Mouse (Mus musculus) heart, embryonic 10.5 days (tissue): ENCODE results near the gene Pla2g4d. TPM values are rescaled to one million over a fixed set of nuclear protein-coding genes. Genes with fewer than 3 reads are reported as not detected.
"Not testable (repeated sequence)": the region's sequence is repeated elsewhere in the genome, so short reads cannot be mapped to it uniquely, and the experiment has no call there.

Source experiments
- DNase-seq: peaks from one replicate; pipeline ENCODE4 v3.0.0-alpha.2; 2017; ENCODE audit warnings: low spot score
- H3K27ac ChIP-seq: fragments of 300-500 bp; sonication (generic); 2 replicates; pipeline ENCODE4 v1.5.1; 2016; ENCODE audit warnings: mild to moderate bottlenecking
- H3K27me3 ChIP-seq: fragments of 300-500 bp; sonication (generic); 2 replicates; pipeline ENCODE4 v1.6.1; 2016; ENCODE audit warnings: mild to moderate bottlenecking; ENCODE audit not compliant: poor library complexity, insufficient read depth, severe bottlenecking
- H3K36me3 ChIP-seq: fragments of 300-500 bp; sonication (generic); 2 replicates; pipeline ENCODE4 v1.6.1; 2016; ENCODE audit warnings: mild to moderate bottlenecking, moderate library complexity
- H3K4me1 ChIP-seq: fragments of 300-500 bp; sonication (generic); 2 replicates; pipeline ENCODE4 v1.6.1; 2016; ENCODE audit warnings: mild to moderate bottlenecking
- H3K4me3 ChIP-seq: fragments of 300-500 bp; sonication (generic); 2 replicates; pipeline ENCODE4 v1.5.1; 2016; ENCODE audit warnings: mild to moderate bottlenecking, moderate library complexity
- H3K9me3 ChIP-seq: fragments of 300-500 bp; sonication (generic); 2 replicates; pipeline ENCODE4 v1.6.1; 2016; ENCODE audit warnings: mild to moderate bottlenecking, moderate library complexity
- WGBS: fragments of 180-500 bp; shearing (Covaris S2); methylation state at CpG from one replicate; pipeline ENCODE4 v1.1.7; 2016; 5-methylcytosine and 5-hydroxymethylcytosine counted together
- polyA plus RNA-seq: library from polyadenylated mRNA; unstranded; fragments of >200 nt; fragmentation: Nextera tagmentation; extraction: Ambion mirVana; gene quantifications from 2 replicates; pipeline ENCODE4 v1.2.1, GENCODE M21; 2016

The Pla2g4d gene
- polyA plus RNA-seq, 1 experiment from 2014 or later, result not detected

DNA sequence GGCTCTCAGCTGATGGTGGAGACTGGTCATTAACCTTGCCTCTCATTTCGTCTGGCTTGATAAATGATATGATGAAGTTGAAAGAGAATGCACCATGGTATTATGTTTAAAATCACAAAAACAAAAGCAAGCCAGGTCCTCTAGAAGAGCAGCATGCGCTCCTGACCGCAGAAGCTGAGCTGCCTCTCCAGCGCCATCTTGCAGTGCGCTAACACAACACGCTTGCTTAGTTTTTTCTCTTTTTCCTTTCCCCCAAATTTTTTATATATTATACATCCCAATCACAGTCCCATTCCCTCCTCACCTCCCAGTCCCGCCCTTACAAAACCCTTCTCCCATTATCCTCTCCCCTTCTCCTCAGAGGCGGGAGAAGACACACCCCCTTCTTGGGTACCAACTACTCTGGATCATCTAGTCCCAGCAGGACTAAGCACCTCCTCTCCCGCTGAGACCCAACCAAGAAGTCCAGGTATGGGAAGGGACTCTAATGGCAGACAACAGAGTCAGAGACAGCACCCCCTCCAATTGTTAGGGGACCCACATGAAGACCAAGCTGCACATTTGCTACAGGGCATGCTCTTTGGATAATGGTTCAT is 43.5 kb downstream of the Pla2g4d start:
- Histone ChIP-seq H3K36me3 (no peaks in the 10 kb centered on the region), H3K9me3 (no peaks in the 10 kb centered on the region), H3K4me1 (peaks cover 12% of the 10 kb centered on the region), H3K27ac (peak overlapping the region; percentile 76), H3K27me3 (peaks cover 18% of the 10 kb centered on the region; the same call in 1 of the 2 replicates), H3K4me3 (peak overlapping the region; percentile 56)
- no peak for DNase-seq
- 14% methylated on average over 9 of the region's 9 CpGs for WGBS

DNA sequence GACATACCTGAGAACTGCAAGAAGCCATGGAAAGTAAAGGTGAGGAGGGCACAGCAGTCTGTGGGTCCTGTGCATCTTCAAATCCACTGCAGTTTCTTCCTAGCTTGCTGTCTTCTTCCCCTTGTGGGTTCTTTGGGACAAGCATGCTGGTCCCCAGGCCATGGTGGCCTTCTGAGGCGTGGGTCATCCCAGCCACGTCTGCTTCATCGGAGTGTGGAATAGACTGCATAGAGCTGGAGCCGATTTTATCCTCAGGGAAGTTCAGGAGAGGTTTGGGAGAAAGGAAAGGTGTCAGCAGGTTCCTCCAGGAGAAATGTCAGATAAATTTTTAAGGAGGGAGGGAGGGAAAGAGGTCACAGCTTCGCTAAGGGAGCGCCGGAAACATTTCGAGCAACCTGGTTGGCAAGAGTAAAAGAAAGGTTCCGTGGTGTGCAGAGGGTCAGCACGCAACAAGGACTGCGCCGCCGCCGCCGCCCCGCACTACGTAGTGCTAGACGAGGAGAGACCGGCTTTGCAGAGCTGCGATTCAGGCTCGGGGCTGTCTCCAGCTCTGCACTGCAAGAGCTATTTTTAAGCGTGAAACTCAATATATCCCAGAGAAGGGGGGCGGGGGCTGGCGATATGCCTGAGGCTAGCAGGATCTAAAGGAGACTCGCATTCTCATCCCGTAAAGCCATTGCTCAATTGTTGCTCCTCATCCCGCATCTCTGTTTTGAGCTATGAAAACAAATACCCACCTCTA is 44.1 kb downstream of the Pla2g4d start, which contains the start of gene Pla2g4e:
TSS of gene Pla2g4e (minus strand) at position 657 of the 742 bp plus-strand sequence.
- peaks cover 12% of the 10 kb centered on the region for H3K4me1 ChIP-seq
- 5% methylated on average over 27 of the region's 27 CpGs for WGBS
- no peaks in the 10 kb centered on the region for H3K9me3 ChIP-seq
- H3K27me3 ChIP-seq, result peaks cover 18% of the 10 kb centered on the region; the same call in 1 of the 2 replicates
- H3K27ac ChIP-seq, result peak within 1 kb of the TSS; percentile 76
- DNase-seq, result no peak
- H3K4me3 ChIP-seq, result peak within 1 kb of the TSS; percentile 56
- H3K36me3 ChIP-seq, result no peaks in the 10 kb centered on the region

DNA sequence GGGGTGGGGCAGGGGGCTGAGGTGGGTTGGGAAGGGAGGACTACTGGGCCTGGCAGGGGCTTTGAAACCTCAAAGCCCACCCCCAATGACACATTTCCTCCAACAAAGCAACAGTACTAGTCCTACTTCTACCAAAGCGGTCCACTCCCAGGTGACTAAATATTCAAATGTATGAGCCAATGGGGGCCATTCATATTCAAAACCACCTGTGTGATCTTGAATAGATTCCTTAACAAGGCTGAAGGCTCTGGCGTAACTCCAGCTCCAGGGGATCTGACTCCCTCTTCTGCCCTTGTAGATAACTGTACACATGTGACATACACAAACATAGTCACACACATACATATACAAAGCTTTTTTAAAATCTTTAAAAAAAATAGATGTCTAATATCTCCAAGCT is 45.0 kb downstream of the Pla2g4d start:
- Histone ChIP-seq H3K4me3 (peak overlapping the region; percentile 56; the same call in 1 of the 2 replicates), H3K9me3 (no peaks in the 10 kb centered on the region), H3K36me3 (no peaks in the 10 kb centered on the region), H3K27me3 (peaks cover 18% of the 10 kb centered on the region; the same call in 1 of the 2 replicates), H3K27ac (no peak overlapping the region), H3K4me1 (peaks cover 12% of the 10 kb centered on the region)
- DNase-seq, result no peak
- WGBS, result 75% methylated on average over 2 of the region's 2 CpGs

- H3K4me3 ChIP-seq, result no peak overlapping the region
- 77% methylated on average over 5 of the region's 5 CpGs for WGBS
These were observed 46.1 kb downstream of the Pla2g4d start for GRCm38 (mm10) chr2:120242791-120243467.

GRCm38 (mm10) chr2:120238733-120239132 is 50.3 kb downstream of the Pla2g4d start:
- H3K9me3 ChIP-seq, H3K27me3 ChIP-seq, H3K36me3 ChIP-seq, H3K4me3 ChIP-seq, H3K27ac ChIP-seq, DNase-seq: not testable (repeated sequence)
- peaks cover 12% of the 10 kb centered on the region for H3K4me1 ChIP-seq
- WGBS, result 87% methylated on average over 9 of the region's 9 CpGs

More at GRCm38 (mm10) chr2:120242791-120243467, 46.1 kb downstream of the Pla2g4d start:
- H3K4me1 ChIP-seq, result peaks cover 12% of the 10 kb centered on the region
- no peaks in the 10 kb centered on the region for H3K9me3 ChIP-seq
- H3K36me3 ChIP-seq, result no peaks in the 10 kb centered on the region
- H3K27me3 ChIP-seq, result peaks cover 18% of the 10 kb centered on the region; the same call in 1 of the 2 replicates
- H3K27ac ChIP-seq, result no peak overlapping the region
- no peak for DNase-seq

GRCm38 (mm10) chr2:120237784-120238183 is 51.2 kb downstream of the Pla2g4d start:
- H3K27ac ChIP-seq, result no peak overlapping the region
- H3K4me3 ChIP-seq, result no peak overlapping the region
- no peaks in the 10 kb centered on the region for H3K9me3 ChIP-seq
- WGBS, result 62% methylated on average over 5 of the region's 5 CpGs
- H3K27me3 ChIP-seq, result peaks cover under 1% of the 10 kb centered on the region; the same call in 1 of the 2 replicates
- no peak for DNase-seq
- H3K36me3 ChIP-seq, result no peaks in the 10 kb centered on the region
- H3K4me1 ChIP-seq, result peaks cover 12% of the 10 kb centered on the region

DNA sequence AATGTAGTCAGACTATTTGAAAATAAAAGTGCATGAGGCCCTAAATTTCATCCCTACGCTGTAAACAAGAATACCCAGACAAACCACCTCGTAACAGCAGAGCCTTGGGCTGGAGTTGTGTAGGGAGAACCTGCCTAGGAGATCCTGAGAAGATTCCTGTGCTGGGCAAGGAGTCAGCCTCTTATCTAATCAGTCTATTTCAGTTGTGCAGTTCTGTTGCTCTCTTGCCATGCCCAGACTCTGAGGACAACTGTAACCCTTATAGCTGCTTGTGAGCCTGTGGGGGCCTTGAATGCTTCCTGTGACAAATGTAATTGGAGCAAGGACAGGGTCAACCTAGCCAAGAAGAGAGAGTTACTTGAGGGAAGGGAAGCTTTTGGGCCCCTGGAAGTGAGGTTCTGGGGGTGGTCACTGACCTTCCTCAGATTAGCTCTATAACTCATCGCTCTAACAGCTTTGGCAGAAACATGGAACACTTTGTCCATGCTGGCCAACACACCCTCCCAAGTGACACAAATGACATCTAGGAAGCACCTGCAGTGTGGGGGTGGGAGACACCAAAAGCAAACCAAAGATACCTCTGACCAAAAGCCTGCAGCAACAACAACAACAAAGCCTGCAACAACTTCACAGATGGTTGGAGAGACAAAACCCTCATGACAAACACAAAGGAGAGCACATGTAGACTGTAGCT is 52.9 kb downstream of the Pla2g4d start:
- Histone ChIP-seq H3K4me1 (peaks cover 21% of the 10 kb centered on the region), H3K27ac (no peak overlapping the region), H3K27me3 (no peaks in the 10 kb centered on the region), H3K4me3 (no peak overlapping the region), H3K36me3 (no peaks in the 10 kb centered on the region), H3K9me3 (no peaks in the 10 kb centered on the region)
- WGBS, result 62% methylated on average over 3 of the region's 3 CpGs
- no peak for DNase-seq

DNA sequence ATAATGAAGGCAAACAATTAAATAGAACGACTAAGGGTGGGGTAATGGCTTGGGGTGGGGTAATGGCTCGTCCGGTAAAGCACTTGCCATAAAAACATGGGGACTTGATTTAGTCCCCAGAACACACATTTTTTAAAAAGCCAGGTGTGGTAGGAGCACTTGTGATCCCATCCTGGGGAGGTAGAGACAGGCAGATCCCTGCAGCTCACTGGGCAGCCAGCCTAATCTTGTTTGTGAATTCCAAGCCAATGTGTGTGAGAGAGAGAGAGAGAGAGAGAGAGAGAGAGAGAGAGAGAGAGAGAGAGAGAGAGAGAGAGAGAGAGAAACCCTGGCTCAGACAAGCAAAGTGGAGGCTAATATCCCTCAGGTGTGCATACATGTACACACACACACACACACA is 53.6 kb downstream of the Pla2g4d start:
- Histone ChIP-seq H3K9me3 (no peaks in the 10 kb centered on the region), H3K4me3 (no peak overlapping the region), H3K4me1 (peaks cover 25% of the 10 kb centered on the region), H3K27ac (no peak overlapping the region), H3K27me3 (no peaks in the 10 kb centered on the region), H3K36me3 (no peaks in the 10 kb centered on the region)
- WGBS, result 72% methylated on average over 3 of the region's 3 CpGs
- DNase-seq, result no peak

DNA sequence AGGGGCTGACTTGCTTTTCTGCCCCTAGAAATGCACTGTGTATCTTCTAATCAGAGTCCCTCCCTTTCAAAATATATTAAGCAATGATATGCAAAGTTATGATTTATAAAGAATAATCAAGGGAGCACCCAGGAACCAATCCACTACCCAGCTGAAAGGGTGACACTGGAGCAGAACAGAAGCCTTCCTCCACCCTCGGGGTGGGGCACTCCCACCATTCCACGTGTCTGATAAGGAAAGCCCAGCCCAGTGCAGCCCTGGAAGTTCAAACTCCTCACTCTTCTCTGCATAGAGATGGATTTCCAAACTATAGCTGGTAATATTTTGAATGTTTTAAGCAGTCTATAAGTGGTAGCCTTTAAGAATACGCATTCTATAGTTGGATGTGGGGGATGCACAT is 57.4 kb downstream of the Pla2g4d start:
- H3K27me3 ChIP-seq, result no peaks in the 10 kb centered on the region
- H3K9me3 ChIP-seq, result no peaks in the 10 kb centered on the region
- no peaks in the 10 kb centered on the region for H3K36me3 ChIP-seq
- DNase-seq, result no peak
- H3K4me3 ChIP-seq, result no peak overlapping the region
- H3K4me1 ChIP-seq, result peaks cover 29% of the 10 kb centered on the region
- H3K27ac ChIP-seq, result no peak overlapping the region
- WGBS, result 34% methylated on average over 3 of the region's 3 CpGs

Other genes starting within 250 kb of the Pla2g4d start
- 115 and 173 TPM in 2 replicates for gene Ehd4, start 134.6 kb downstream of the Pla2g4d start, polyA plus RNA-seq
- gene Pla2g4e, start 43.9 kb downstream of the Pla2g4d start, polyA plus RNA-seq, result 0.52 and 0.54 TPM in 2 replicates
- gene Pla2g4f, start 25.0 kb upstream of the Pla2g4d start, polyA plus RNA-seq, result 0.05 TPM in 1 of 2 replicates, not detected in the other
- 17.4 and 19.2 TPM in 2 replicates for gene Vps39, start 63.9 kb upstream of the Pla2g4d start, polyA plus RNA-seq
- 7.0 and 8.8 TPM in 2 replicates for gene Ganc, start 114.7 kb upstream of the Pla2g4d start, polyA plus RNA-seq
- gene Tmem87a, start 114.9 kb upstream of the Pla2g4d start, polyA plus RNA-seq, result 4.4 and 4.5 TPM in 2 replicates
- 5.2 and 6.3 TPM in 2 replicates for gene Capn3, start 166.8 kb upstream of the Pla2g4d start, polyA plus RNA-seq